Mouse (Mus musculus) testis, postnatal 10 days (tissue): ENCODE measurements around the gene Rassf6.
"Not testable (repeated sequence)": the region's sequence is repeated elsewhere in the genome, so short reads cannot be mapped to it uniquely, and the experiment has no call there.

ENCODE experiments used
- DNase-seq: peaks from one replicate; pipeline ENCODE4 v3.0.0; 2021; ENCODE audit warnings: low spot score

The Rassf6 gene

GRCm38 (mm10) chr5:90624708-90625425, 15.6 kb downstream of the Rassf6 start:
- DNase-seq: no peak

GRCm38 (mm10) chr5:90623209-90623608, 17.2 kb downstream of the Rassf6 start:
- DNase-seq: no peak

DNA sequence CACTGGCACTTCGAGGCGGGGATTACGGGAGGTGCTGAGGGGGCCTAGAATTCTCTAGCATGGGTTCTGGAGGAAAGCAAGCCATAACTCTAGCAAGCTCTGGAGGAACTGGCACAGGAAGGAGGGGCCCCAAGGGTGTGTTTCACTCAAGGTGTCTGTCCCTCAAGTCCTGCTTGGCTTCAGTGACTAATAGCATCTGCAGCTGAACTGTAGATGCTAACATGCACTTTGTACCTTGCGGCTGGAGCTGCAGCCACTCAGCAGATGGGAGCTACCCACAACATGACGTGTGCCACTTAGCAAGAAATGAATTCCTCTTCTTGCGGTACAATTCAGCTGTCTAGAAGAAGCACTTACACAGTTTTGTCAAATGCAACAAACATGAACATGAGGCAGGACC, 18.7 kb downstream of the Rassf6 start:
- no peak for DNase-seq

DNA sequence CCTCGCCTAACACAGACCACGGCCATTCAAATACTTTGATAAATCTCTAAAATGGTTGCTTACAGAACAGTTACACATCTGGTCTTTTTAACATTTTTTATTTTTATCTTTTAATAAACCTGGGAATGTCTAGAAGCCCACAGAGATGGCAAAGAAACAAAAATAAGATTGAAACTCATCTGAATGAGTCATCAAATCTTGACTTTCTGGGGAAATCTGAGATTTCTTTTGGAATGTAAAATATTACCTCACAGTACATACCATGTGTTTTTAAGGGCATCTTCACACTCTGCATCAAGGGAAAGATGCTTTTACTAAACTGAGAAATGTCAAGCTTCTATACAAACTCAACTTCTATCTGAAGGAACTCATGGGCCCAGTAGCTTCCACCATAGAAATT, 19.1 kb downstream of the Rassf6 start:
- no peak for DNase-seq

DNA sequence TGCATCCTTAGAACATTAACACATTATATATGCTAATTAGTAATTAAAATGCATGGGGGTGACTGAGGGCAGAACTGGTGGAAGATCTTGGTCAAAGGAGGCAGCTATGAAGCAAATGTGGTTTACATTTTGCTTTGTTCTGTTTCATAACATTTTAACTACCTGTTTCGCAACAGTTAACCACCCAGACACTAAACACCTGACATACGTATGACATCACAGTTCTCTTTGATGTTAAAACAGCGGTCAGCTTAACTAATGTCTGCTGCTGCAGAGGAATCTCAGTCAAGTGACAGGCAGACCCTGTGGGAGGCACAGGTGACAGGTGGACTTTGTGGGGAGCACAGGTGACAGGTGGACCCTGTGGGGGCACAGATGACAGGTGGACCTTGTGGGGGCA, 22.6 kb downstream of the Rassf6 start:
- no peak for DNase-seq

DNA sequence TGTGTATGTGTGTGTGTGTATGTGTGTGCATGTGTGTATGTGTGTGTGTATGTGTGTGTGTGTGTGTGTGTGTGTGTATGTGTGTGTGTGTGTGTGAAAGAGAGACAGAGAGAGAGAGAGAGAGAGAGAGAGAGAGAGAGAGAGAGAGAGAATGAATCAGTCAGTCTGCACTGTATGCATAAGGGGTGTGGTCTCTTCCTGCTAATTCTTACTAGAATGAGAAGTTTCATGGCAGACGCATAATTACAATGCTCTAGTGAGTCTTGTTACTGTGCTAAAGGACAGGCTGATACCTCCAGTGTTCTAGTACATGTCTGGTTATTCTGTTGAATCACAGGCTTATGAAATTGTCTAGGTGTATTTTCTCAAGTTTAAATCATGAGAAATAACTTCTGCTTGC, 27.7 kb downstream of the Rassf6 start:
- not testable (repeated sequence) for DNase-seq

DNA sequence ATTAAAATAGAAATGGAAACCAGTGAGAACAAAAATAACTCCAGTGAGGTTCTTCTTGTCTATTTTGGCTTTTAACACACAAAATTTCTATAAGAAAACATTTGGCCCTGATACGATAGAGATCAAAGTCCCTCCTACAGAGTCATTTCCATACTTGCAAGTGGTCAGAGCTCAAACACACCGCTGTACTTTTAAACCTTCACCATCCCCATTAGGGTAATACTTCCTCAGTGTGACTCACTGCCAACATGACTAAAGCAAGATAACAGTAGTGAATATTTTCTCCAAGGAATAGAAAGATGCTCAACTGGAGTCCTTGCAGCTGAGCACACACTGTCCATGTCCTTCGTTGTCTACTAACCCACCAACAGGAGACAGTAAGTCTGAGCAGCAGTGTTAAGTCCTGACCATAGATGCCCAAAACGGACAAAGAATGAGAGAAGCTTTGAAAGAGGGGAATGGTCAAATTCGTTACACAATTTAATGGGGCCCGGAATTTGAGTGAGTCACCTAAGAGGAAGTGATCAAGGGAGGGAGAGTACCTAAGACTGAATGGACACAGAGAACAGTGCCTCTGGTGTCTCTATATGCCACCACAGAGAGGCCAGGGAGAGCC, 28.4 kb downstream of the Rassf6 start:
- DNase-seq: no peak

DNA sequence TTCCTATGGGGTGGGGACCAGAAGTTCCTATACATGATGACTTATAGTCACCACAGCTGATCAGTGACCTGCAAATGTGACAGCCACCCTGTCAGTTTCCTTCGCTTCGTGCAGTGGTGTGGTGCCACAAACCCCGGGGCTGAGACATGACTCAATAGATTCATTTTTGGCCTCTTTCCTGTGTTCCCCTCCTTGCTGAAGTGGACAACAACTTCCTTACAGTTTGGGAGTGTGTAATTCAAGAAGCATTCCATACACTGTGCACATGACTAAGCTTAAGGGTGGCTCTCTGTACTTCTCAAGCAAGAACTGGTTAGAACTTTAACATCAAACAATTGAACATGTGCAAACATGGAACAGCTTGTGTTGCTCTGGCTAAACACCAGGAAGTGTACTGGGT, 29.1 kb downstream of the Rassf6 start:
- no peak for DNase-seq

- DNase-seq: no peak
These were observed 31.6 kb downstream of the Rassf6 start for GRCm38 (mm10) chr5:90608906-90609305.

GRCm38 (mm10) chr5:90603407-90603923, 37.0 kb downstream of the Rassf6 start:
- no peak for DNase-seq

DNA sequence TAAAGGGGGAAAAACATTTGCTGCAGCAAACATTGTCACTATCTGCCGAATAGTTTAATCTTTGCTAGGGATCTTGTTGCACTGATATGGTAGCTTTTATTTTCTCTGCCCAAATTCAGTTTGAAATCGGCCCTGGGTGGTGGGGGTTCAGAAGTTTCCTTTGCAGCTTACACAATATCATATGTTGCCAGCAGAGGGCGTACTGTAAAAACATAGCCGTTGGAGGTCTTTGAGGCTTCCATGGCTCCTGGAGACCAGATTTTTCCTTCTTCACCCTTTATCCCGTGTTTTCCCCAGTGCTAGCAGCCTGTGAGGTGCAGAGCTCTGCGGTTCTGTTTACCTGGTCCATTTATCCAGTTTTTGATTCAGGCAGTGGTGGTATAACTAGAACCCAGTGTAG, 39.0 kb downstream of the Rassf6 start:
- DNase-seq: peak; percentile 61

DNA sequence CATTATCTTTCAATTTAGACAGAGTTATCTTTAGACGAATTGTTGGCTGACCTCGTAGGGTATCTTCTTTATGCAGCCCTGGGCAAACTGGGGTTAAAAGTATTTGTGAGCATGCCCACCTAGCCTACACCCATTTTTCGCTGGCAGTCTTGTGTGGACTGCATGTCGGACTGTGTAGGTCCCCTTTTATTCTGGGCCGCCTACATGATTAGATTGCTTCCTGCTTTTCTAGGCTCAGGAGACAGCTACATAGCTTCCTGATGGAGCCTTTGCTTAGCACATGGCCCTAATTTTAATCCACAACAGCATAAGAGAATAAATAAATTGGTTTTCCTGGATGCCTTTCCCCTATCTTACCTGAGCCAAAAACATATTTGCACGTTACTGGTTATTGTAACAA, 44.3 kb downstream of the Rassf6 start:
- DNase-seq: no peak

GRCm38 (mm10) chr5:90594945-90595344, 45.5 kb downstream of the Rassf6 start:
- no peak for DNase-seq

- DNase-seq: no peak
These were observed 48.5 kb downstream of the Rassf6 start for GRCm38 (mm10) chr5:90591936-90592335.

GRCm38 (mm10) chr5:90590676-90591075, 49.8 kb downstream of the Rassf6 start:
- DNase-seq: peak; percentile 46

GRCm38 (mm10) chr5:90588708-90589595, 51.5 kb downstream of the Rassf6 start:
- peak; percentile 72 for DNase-seq

DNA sequence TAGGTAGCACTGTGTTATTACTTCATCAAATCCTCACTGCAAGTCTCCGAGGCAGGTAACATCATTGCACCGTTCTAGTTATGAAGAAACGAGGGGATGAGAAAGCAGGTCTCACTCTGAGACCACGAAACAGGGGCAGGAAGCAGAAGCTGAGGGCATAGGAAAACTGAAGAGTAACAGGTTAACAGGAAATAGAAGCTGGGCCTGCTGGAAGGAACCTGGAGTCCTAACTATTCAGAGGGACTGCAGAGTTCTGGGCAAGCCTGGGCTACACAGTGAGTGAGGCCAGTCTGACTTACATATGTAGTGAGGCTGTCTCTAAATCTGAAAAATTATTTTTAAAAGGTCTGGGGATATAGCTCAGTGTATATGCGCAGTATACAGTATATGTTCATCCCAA, 52.4 kb downstream of the Rassf6 start:
- DNase-seq: no peak

GRCm38 (mm10) chr5:90586511-90586910, 53.9 kb downstream of the Rassf6 start:
- DNase-seq: no peak

DNA sequence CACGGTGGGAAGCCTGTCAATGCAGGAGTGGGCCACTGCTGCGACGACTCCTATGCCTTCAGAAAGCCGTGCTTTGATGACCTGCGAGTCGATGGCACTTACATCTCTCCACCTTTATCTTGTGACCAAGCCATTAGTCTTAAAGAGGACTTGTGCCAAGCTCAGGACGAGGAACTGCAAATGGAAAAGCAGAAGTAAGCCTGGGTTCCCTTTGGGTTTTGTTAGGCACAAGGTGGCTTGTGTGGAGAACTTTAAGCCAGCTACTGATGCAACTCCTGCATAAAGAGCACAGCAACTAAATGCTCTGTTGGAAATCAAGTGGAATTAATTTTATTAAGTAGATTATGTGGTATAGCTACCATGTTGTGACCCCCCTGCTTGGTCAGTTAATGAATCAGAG, 55.7 kb downstream of the Rassf6 start:
- no peak for DNase-seq

- DNase-seq: no peak
These were observed 58.3 kb downstream of the Rassf6 start for GRCm38 (mm10) chr5:90582179-90582578.

DNA sequence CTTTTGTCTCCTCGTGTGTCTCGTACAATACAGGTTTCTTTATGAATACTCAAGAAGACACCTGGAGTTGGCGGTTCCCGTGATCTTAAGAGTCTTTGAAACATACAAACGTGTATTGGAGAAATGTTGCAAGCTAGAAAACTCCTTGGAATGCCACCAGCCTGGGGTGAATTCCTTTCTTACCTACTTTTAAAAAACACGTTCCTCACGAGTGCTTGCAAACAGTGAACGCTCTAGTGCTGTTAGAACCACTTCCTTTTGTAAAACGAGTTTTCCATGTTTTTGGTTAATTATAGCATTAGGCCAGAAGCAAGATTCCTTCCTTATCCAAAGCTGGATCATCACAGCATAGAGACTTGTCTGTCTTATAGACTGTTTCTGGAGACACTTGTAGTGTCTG, 60.9 kb downstream of the Rassf6 start:
- no peak for DNase-seq

GRCm38 (mm10) chr5:90577751-90578150, 62.7 kb downstream of the Rassf6 start:
- no peak for DNase-seq

- no peak for DNase-seq
These were observed 69.2 kb downstream of the Rassf6 start for GRCm38 (mm10) chr5:90571216-90571615.
